Mouse (Mus musculus) limb, embryonic 14.5 days (tissue): ENCODE measurements at regions not wholly inside any gene's neighbourhood (a gene's known extent, or its start where the extent isn't known, plus 50 kb on each side); places are given as distances from the start of the nearest gene placed in this dataset.

Source experiments
- ATAC-seq: fragments of 200-750 bp; cut with Nextera tagmentation; 2 replicates; pipeline ENCODE4 v1.8.0; 2017; ENCODE audit warnings: low read depth, moderate number of reproducible peaks, moderate TSS enrichment; ENCODE audit not compliant: low FRiP score
- DNase-seq: peaks from one replicate; pipeline ENCODE4 v3.0.0-alpha.2; 2015; ENCODE audit warnings: low spot score
- H3K27ac ChIP-seq: fragments of 300-500 bp; sonication (generic); replicated peaks from 2 replicates; pipeline ENCODE4 v1.5.1; 2014; ENCODE audit warnings: low read depth, mild to moderate bottlenecking, low read length, moderate library complexity, mixed read lengths
- H3K27me3 ChIP-seq: fragments of 300-500 bp; sonication (generic); 2 replicates; pipeline ENCODE4 v1.6.1; 2014; ENCODE audit warnings: low read length, mixed read lengths; ENCODE audit not compliant: control insufficient read depth, insufficient read depth
- H3K36me3 ChIP-seq: fragments of 300-500 bp; sonication (generic); 2 replicates; pipeline ENCODE4 v1.6.1; 2014; ENCODE audit warnings: mild to moderate bottlenecking, low read length, moderate library complexity, mixed read lengths; ENCODE audit not compliant: control insufficient read depth, insufficient read depth
- H3K4me1 ChIP-seq: fragments of 300-500 bp; sonication (generic); 2 replicates; pipeline ENCODE4 v1.6.1; 2014; ENCODE audit warnings: antibody characterized with exemption, low read length, mixed read lengths; ENCODE audit not compliant: control insufficient read depth, insufficient read depth
- H3K4me2 ChIP-seq: fragments of 300-500 bp; sonication (generic); replicated peaks from 2 replicates; pipeline ENCODE4 v1.6.1; 2014; ENCODE audit warnings: low read depth, mild to moderate bottlenecking, low read length, moderate library complexity; ENCODE audit not compliant: severe bottlenecking
- H3K4me3 ChIP-seq: fragments of 300-500 bp; sonication (generic); replicated peaks from 2 replicates; pipeline ENCODE4 v1.5.1; 2014; ENCODE audit warnings: low read length
- H3K9ac ChIP-seq: fragments of 300-500 bp; sonication (generic); 2 replicates; pipeline ENCODE4 v1.6.1; 2014; ENCODE audit warnings: mild to moderate bottlenecking, low read depth, low read length, moderate library complexity; ENCODE audit not compliant: severe bottlenecking
- H3K9me3 ChIP-seq: fragments of 300-500 bp; sonication (generic); 2 replicates; pipeline ENCODE4 v1.6.1; 2016; ENCODE audit warnings: low read length; ENCODE audit not compliant: control insufficient read depth
- POLR2A ChIP-seq: fragments of 200-500 bp; IDR thresholded peaks from 2 replicates; pipeline ENCODE4 v1.8.0; 2012; ENCODE audit warnings: inconsistent platforms, mild to moderate bottlenecking, moderate library complexity, borderline replicate concordance; ENCODE audit not compliant: insufficient read depth, insufficient read length; ENCODE audit errors: extremely low read depth
- WGBS: fragments of 180-500 bp; shearing (Covaris S2); extraction: QIAGEN DNeasy Blood & Tissue Kit; methylation state at CpG from one replicate; pipeline ENCODE4 v1.1.7; 2014; 5-methylcytosine and 5-hydroxymethylcytosine counted together

DNA sequence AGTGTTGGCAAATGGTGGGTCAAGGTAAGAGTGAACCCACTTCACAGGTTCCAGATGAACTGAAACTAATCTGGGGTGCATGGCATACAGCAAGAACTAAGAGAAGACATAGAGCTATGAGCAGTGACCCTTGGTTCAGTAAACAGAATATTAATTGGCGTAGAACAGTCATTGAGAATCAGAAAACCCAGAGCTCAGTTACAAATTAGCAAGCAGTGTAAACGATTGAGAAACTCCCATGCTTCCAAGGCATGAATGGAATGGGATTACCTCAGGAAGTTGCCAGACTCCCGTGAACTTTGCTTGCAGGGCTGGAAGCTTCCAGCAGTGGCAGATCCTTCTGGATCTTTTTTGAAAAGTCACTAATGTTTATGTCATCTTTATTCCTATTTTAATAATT, 82.5 kb downstream of the Pdcl3 start:
- no peak overlapping the region for H3K27ac ChIP-seq
- no peak for ATAC-seq
- no peak for DNase-seq

DNA sequence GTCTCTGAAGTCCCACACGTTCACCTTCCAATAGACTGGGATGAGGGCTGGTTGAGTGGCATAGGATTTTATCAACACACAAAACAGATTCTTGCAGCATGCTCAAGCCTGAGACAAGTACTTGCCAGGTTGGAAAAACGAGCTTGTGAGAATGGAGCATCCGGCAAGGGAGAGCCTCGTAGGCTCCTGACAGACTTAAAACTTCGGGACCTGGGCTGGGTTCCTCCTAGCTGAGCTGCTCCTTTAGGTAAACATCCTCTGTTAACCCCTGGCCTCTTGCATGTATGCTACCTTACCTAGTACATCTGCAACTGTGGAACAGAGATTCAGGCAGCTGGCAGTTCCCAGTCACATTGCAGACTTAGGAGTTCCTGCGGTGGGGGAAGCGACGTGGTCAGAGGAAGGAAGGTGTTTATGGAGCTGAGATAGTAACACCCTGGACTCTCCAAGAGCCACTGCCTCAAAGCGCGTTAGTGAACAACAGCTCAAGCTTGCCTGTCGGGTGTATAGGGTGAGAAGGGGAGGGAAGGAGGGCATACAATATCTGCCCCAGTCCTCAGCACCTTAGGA, 83.8 kb downstream of the Pdcl3 start:
- no peak for TF ChIP-seq POLR2A
- ATAC-seq (no peak), DNase-seq (no peak)
- WGBS = 45% methylated on average over 11 of the region's 11 CpGs
- H3K27me3 ChIP-seq = no peaks in the 10 kb centered on the region
- no peaks in the 10 kb centered on the region for H3K9me3 ChIP-seq
- no peak overlapping the region for H3K4me3 ChIP-seq
- H3K4me1 ChIP-seq = peaks cover 6% of the 10 kb centered on the region
- H3K36me3 ChIP-seq = no peaks in the 10 kb centered on the region
- no peak overlapping the region for H3K4me2 ChIP-seq
- H3K27ac ChIP-seq = no peak overlapping the region
- no peak overlapping the region for H3K9ac ChIP-seq

More for the DNA sequence above, 82.5 kb downstream of the Pdcl3 start:
- no peak overlapping the region for H3K4me3 ChIP-seq
- no peaks in the 10 kb centered on the region for H3K9me3 ChIP-seq
- H3K4me2 ChIP-seq = no peak overlapping the region
- no peaks in the 10 kb centered on the region for H3K36me3 ChIP-seq
- H3K4me1 ChIP-seq = peaks cover 6% of the 10 kb centered on the region
- 50% methylated on average over 3 of the region's 3 CpGs for WGBS
- H3K27me3 ChIP-seq = no peaks in the 10 kb centered on the region
- no peak for TF ChIP-seq POLR2A
- H3K9ac ChIP-seq = no peak overlapping the region

DNA sequence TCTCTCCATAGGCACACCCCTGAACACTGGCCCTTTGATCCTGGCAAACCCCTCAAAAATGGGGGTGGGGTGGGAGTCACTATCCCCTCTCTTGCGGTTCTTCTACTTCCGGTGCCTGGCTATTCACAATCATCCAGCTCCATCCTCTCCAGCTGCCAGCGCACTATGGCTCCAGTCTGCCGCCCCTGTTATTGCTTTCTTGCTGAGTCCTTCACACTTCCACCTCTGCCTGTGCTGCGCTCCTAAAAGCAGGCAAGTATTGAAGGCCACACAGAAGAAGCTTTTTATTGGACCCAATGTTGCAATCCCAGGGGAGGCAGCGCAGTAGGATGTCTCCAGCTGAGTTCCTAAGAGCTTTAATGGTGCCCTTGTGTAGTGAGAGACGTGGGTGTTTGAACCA, 84.3 kb downstream of the Pdcl3 start:
- Histone ChIP-seq H3K4me2 (no peak overlapping the region), H3K27me3 (no peaks in the 10 kb centered on the region), H3K9me3 (no peaks in the 10 kb centered on the region), H3K27ac (no peak overlapping the region), H3K4me3 (no peak overlapping the region), H3K4me1 (peaks cover 6% of the 10 kb centered on the region), H3K36me3 (no peaks in the 10 kb centered on the region), H3K9ac (no peak overlapping the region)
- ATAC-seq = no peak
- WGBS = 25% methylated on average over 7 of the region's 7 CpGs
- TF ChIP-seq POLR2A = no peak
- no peak for DNase-seq

DNA sequence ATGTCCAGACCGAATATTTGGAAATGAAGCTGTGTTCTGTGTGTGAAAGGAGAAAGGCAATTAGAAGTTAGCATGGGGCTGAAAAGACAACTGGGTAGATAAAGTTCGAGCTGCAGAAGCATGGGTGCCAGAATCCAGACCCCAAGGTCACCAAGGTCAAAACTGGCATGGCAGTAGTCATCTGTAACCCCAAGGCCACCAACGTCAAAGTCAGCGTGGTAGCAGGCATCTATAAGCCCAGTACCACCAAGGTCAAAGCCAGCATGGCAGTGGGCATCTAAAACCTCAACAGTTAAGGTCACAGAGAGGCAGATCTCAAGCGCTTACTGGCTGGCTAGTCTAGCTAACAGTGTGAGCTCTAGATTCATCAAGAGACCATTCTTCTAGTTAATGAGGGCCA, 90.6 kb downstream of the Pdcl3 start:
- WGBS = 86% methylated on average over 5 of the region's 5 CpGs
- ATAC-seq (no peak), DNase-seq (no peak)

DNA sequence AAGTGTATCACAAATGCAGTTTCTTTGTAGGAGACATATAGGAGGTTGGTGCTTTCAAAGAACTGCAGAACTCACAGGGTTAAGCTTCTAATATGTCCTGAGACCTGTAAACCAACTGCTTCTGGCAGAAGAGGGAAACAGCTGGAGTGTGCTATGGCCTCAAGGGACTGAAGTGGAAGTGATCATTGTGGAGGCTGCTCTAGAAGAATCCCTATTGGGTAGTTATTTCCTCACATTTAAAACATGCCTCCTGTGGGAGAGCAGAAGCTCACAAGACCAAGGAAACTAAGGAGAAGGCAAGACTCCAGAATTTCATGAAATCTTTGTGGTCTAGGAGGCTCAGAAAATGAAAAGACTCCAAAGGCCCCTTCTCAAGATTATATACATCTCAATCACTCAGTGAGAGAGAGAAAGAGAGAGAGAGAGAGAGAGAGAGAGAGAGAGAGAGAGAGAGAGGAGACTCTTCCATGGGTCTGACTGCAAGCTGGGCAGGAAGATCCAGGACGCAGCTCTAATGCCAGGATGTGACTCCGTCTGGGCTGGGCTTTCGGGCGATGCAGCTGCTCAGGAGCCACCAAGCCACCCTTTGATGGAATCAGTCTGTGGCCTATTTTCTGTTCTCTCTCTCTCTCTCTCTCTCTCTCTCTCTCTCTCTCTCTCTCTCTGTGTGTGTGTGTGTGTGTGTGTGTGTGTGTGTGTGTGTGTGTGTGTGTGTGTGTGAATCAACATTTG, 93.3 kb downstream of the Pdcl3 start:
- H3K4me1 ChIP-seq = no peaks in the 10 kb centered on the region
- no peaks in the 10 kb centered on the region for H3K36me3 ChIP-seq
- peaks cover 5% of the 10 kb centered on the region; the same call in 1 of the 2 replicates for H3K9me3 ChIP-seq
- no peak for TF ChIP-seq POLR2A
- WGBS = 67% methylated on average over 4 of the region's 4 CpGs
- H3K9ac ChIP-seq = no peak overlapping the region
- H3K4me3 ChIP-seq = no peak overlapping the region
- ATAC-seq = peak; percentile 75; the same call in 1 of the 2 replicates
- H3K27me3 ChIP-seq = no peaks in the 10 kb centered on the region
- no peak overlapping the region for H3K27ac ChIP-seq
- peak; percentile 53 for DNase-seq
- no peak overlapping the region for H3K4me2 ChIP-seq

More for the DNA sequence above, 90.6 kb downstream of the Pdcl3 start:
- H3K36me3 ChIP-seq = no peaks in the 10 kb centered on the region
- H3K27ac ChIP-seq = no peak overlapping the region
- no peak overlapping the region for H3K4me2 ChIP-seq
- H3K9ac ChIP-seq = no peak overlapping the region
- H3K4me3 ChIP-seq = no peak overlapping the region
- no peaks in the 10 kb centered on the region for H3K27me3 ChIP-seq
- no peak for TF ChIP-seq POLR2A
- no peaks in the 10 kb centered on the region for H3K4me1 ChIP-seq
- peaks cover 5% of the 10 kb centered on the region; the same call in 1 of the 2 replicates for H3K9me3 ChIP-seq
